Mouse (Mus musculus) hindbrain, postnatal 0 days (tissue): ENCODE results near the gene Syngr2. TPM values are rescaled to one million over a fixed set of nuclear protein-coding genes. Genes with fewer than 3 reads are reported as not detected.

Experiments used
- ATAC-seq: fragments of 200-750 bp; cut with Nextera tagmentation; 2 replicates; pipeline ENCODE4 v1.8.0; 2017; ENCODE audit warnings: mild to moderate bottlenecking, moderate TSS enrichment, moderate library complexity
- DNase-seq: peaks from one replicate; pipeline ENCODE4 v3.0.0-alpha.2; 2015; ENCODE audit warnings: low spot score
- H3K27ac ChIP-seq: fragments of 300-500 bp; sonication (generic); 2 replicates; pipeline ENCODE4 v1.5.1; 2014; ENCODE audit warnings: mild to moderate bottlenecking
- H3K27me3 ChIP-seq: fragments of 300-500 bp; sonication (generic); 2 replicates; pipeline ENCODE4 v1.6.1; 2014; ENCODE audit warnings: low read length, mixed read lengths; ENCODE audit not compliant: insufficient read depth
- H3K36me3 ChIP-seq: fragments of 300-500 bp; sonication (generic); 2 replicates; pipeline ENCODE4 v1.6.1; 2014; ENCODE audit warnings: low read length, mixed read lengths; ENCODE audit not compliant: insufficient read depth
- H3K4me1 ChIP-seq: fragments of 300-500 bp; sonication (generic); 2 replicates; pipeline ENCODE4 v1.6.1; 2014; ENCODE audit warnings: antibody characterized with exemption, low read length, mixed read lengths; ENCODE audit not compliant: insufficient read depth
- H3K4me2 ChIP-seq: fragments of 300-500 bp; sonication (generic); 2 replicates; pipeline ENCODE4 v1.6.1; 2014; ENCODE audit warnings: low read depth, mild to moderate bottlenecking, low read length, moderate library complexity, mixed read lengths
- H3K4me3 ChIP-seq: fragments of 300-500 bp; sonication (generic); 2 replicates; pipeline ENCODE4 v1.5.1; 2014; ENCODE audit warnings: low read length
- H3K9ac ChIP-seq: fragments of 300-500 bp; sonication (generic); replicated peaks from 2 replicates; pipeline ENCODE4 v1.6.1; 2014; ENCODE audit warnings: mild to moderate bottlenecking, low read length, moderate library complexity, mixed read lengths
- H3K9me3 ChIP-seq: fragments of 300-500 bp; sonication (generic); 2 replicates; pipeline ENCODE4 v1.6.1; 2016; ENCODE audit warnings: low read length, mixed read lengths
- CTCF ChIP-seq: IDR thresholded peaks from 2 replicates; pipeline ENCODE4 v1.5.1; 2016; ENCODE audit warnings: antibody characterized with exemption, control low read depth, low read depth
- WGBS: fragments of 180-500 bp; shearing (Covaris S2); extraction: QIAGEN DNeasy Blood & Tissue Kit; methylation state at CpG from one replicate; pipeline ENCODE4 v1.1.7; 2014; 5-methylcytosine and 5-hydroxymethylcytosine counted together
- polyA plus RNA-seq: library from polyadenylated mRNA; unstranded; fragments of >200 nt; fragmentation: Nextera tagmentation; extraction: Ambion mirVana; gene quantifications from 2 replicates; pipeline ENCODE4 v1.2.1, GENCODE M21; 2015
- total RNA-seq: library from RNA; depleted of rRNA; stranded (reverse); fragments of >200 nt; gene quantifications from 2 replicates; pipeline ENCODE4 v1.2.3, GENCODE M21; 2014

Gene Syngr2
- total and polyA plus RNA-seq, 2 experiments from 2014 or later, result 18.8 to 31.7 TPM

DNA sequence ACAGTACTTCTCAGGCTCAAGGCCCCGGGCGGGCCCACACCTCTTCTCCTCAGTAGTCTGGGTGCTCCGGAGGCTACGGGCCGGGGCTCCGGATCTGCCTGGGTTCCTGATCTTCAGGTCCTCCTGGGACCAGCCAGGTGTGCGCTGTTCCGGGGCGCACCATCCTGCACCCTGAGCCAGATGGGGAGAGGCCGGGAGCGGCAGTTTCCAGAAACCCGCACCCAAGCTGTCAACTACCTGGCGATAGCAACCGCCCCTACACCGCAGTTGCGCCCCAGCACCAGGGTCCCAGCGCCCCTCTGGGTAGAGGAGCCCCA, 29.3 kb upstream of the Syngr2 start:
- Histone ChIP-seq H3K4me1 (peaks cover 18% of the 10 kb centered on the region), H3K4me3 (peak overlapping the region; percentile 27), H3K36me3 (no peaks in the 10 kb centered on the region), H3K9me3 (no peaks in the 10 kb centered on the region), H3K27ac (peak overlapping the region; percentile 74), H3K4me2 (peak overlapping the region; percentile 53), H3K27me3 (peaks cover 4% of the 10 kb centered on the region; the same call in 1 of the 2 replicates), H3K9ac (peak overlapping the region; percentile 45; the same call in 1 of the 2 replicates)
- TF ChIP-seq CTCF, result no peak
- DNase-seq (no peak), ATAC-seq (no peak)
- WGBS, result 5% methylated on average over 17 of the region's 17 CpGs

DNA sequence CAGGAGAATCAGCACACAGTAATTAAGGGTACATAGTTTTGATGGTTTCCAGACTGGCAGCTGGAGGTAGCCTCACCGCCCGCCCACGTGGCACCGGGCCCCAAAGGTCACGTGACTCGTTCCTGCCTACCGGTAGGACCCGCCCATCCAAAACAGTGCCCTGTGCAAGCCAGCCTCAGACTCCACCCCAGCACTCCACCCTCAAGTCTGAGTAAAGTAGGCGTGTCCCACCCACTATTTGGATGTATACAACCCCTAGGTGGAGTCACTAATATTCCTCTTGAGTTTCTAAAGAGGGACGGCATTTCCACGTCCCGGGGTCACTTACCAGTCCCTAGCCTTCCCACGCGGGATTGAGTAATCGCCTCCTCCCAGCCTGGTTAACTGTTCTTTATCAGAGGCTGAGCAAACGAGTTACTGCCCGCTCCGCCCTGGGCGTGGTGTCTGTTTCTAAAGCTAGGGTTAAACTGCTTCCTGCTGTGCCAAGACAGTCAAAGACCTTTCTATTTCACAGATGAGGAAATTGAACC, 28.8 kb upstream of the Syngr2 start:
- Histone ChIP-seq H3K36me3 (no peaks in the 10 kb centered on the region), H3K4me1 (peaks cover 18% of the 10 kb centered on the region), H3K9me3 (no peaks in the 10 kb centered on the region), H3K27me3 (peaks cover 4% of the 10 kb centered on the region; the same call in 1 of the 2 replicates), H3K4me2 (peak overlapping the region; percentile 53), H3K4me3 (peak overlapping the region; percentile 27), H3K9ac (peak overlapping the region; percentile 45; the same call in 1 of the 2 replicates), H3K27ac (peak overlapping the region; percentile 74; the same call in 1 of the 2 replicates)
- ATAC-seq, result 0 out of 2 replicates have a peak, but pooled peaks have one; percentile 39
- peak; percentile 35 for DNase-seq
- no peak for TF ChIP-seq CTCF
- 6% methylated on average over 19 of the region's 19 CpGs for WGBS

DNA sequence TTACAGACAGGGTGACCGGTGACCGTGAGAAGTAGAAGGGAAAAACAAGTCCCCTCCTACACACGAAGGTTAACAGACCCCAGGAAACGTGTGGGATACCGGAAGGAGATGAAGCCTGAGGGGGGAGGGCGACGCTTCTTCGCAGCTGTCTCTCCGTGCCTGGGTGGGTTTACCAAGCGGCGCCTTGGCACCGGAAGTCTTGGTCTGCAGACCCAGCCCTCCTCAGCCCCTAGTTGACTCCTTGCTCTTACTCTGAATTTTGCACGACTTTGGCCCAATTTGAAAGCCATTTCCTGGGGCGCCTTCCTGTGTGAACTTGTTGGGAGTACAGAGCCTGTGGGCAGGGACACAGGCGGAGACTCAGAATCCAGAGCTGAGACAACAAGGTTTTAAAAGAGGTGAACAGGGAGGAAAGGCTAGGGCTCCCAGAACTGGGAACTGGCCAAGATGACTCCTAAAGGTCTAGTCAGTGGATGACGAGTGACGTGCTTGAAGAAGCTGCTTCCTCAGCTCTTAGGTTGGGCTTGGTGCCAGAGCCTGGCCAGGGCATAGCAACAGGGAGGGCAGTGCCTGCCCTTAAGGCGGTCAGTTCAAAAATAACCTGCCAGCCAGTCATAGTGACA, 28.2 kb upstream of the Syngr2 start:
- Histone ChIP-seq H3K4me3 (no peak overlapping the region), H3K4me1 (peaks cover 18% of the 10 kb centered on the region), H3K4me2 (peak overlapping the region; percentile 53), H3K36me3 (no peaks in the 10 kb centered on the region), H3K9me3 (no peaks in the 10 kb centered on the region), H3K27ac (peak overlapping the region; percentile 17; the same call in 1 of the 2 replicates), H3K9ac (no peak overlapping the region), H3K27me3 (peaks cover 4% of the 10 kb centered on the region; the same call in 1 of the 2 replicates)
- ATAC-seq (no peak), DNase-seq (peak; percentile 32)
- WGBS, result 19% methylated on average over 18 of the region's 18 CpGs
- TF ChIP-seq CTCF, result no peak

DNA sequence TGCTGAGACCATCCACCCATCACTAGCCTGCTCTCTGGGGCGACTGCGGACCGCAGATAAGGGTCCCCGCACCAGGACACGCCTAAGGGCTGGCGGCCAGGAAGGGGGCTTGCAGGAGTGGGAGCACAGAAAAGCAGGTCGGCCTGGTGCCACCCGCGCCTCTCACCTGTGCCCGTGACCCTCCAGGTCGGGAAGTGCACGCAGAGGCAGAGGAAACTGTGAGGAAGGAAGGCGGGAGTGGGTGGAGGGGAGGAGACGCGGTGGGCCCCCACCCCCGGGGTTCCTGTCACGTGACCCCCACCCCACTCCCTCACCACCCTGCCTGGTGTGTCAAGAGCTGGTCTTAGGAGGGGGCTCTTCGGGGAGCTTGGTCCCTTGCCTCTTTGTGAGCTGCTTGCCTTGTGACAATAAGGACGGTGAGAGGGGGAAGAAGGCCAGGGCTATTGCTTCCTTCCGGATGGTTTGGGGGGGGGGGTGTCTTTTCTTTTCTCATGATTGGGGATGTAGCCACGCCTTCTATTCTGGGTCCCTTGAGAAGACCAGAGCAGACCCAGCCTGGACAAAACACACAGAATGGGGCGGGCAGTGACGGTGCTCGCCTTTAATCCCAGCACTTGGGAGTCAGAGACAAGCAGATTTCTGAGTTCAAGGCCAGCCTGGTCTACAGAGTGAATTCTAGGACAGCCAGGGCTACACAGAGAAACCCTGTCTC, 27.3 kb upstream of the Syngr2 start, which contains the start of the genes Tmc8 and Tmc6:
TSS of gene Tmc8 (plus strand) at position 84 of the 712 bp plus-strand sequence.
TSS of gene Tmc6 (minus strand) at position 206 of the 712 bp plus-strand sequence.
- peaks cover 4% of the 10 kb centered on the region; the same call in 1 of the 2 replicates for H3K27me3 ChIP-seq
- H3K9me3 ChIP-seq, result no peaks in the 10 kb centered on the region
- peaks cover 18% of the 10 kb centered on the region for H3K4me1 ChIP-seq
- H3K27ac ChIP-seq, result peak within 1 kb of the TSS; percentile 17; the same call in 1 of the 2 replicates
- H3K4me2 ChIP-seq, result peak within 1 kb of the TSS; percentile 53
- no peak for TF ChIP-seq CTCF
- ATAC-seq (no peak), DNase-seq (no peak)
- H3K4me3 ChIP-seq, result peak within 1 kb of the TSS; percentile 19
- H3K9ac ChIP-seq, result peak within 1 kb of the TSS; percentile 28; the same call in 1 of the 2 replicates
- no peaks in the 10 kb centered on the region for H3K36me3 ChIP-seq
- 55% methylated on average over 24 of the region's 24 CpGs for WGBS

DNA sequence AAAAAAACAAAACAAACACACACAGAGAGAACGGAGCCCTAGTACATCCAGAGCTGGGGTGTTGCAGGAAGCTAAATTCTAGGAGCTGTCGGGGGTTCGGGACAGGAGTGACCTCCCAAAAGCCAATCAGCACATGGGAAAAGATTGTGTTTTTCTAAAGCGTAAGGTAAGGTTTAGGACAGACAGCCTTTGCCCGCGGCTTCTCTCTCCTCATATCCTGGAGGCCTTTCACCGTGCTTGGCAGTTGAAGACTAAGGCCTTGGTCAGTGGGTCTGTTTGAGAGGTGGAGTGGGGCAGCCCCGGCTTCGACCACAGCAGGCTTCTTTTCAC, 26.8 kb upstream of the Syngr2 start:
- Histone ChIP-seq H3K27ac (no peak overlapping the region; the same call in 1 of the 2 replicates), H3K9me3 (no peaks in the 10 kb centered on the region), H3K9ac (peak overlapping the region; percentile 28; the same call in 1 of the 2 replicates), H3K36me3 (no peaks in the 10 kb centered on the region), H3K4me2 (peak overlapping the region; percentile 53), H3K27me3 (peaks cover 4% of the 10 kb centered on the region; the same call in 1 of the 2 replicates), H3K4me3 (peak overlapping the region; percentile 19), H3K4me1 (peaks cover 18% of the 10 kb centered on the region)
- TF ChIP-seq CTCF, result no peak
- DNase-seq (no peak), ATAC-seq (no peak)
- 57% methylated on average over 9 of the region's 9 CpGs for WGBS

DNA sequence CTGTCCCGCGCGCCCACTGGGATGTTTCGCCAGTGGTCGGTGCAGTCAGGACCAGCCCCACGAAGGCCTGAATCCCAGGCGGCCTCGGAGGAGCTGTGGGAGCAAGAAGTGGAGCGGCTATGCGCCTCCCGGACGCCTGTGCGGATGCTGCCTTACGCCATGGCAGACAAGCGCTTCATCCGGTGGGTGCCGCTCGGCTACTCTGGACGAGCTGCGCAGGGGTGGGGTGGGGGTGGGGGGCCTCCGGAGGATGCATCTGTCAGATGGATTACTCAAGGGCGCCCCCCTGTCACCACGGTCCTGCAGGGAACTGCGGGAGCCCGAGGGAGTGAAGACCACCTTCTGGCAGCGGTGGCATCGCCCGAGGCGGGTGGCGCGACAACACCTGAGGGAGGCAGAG, 26.4 kb upstream of the Syngr2 start:
- Histone ChIP-seq H3K4me2 (peak overlapping the region; percentile 53), H3K9ac (peak overlapping the region; percentile 28; the same call in 1 of the 2 replicates), H3K36me3 (no peaks in the 10 kb centered on the region), H3K4me3 (peak overlapping the region; percentile 19), H3K27me3 (peaks cover 4% of the 10 kb centered on the region; the same call in 1 of the 2 replicates), H3K9me3 (no peaks in the 10 kb centered on the region), H3K27ac (no peak overlapping the region; the same call in 1 of the 2 replicates), H3K4me1 (peaks cover 18% of the 10 kb centered on the region)
- peak; percentile 28; the same call in 1 of the 2 replicates for ATAC-seq
- peak; percentile 64 for TF ChIP-seq CTCF
- 8% methylated on average over 31 of the region's 31 CpGs for WGBS
- DNase-seq, result peak; percentile 74
